Mouse (Mus musculus): ENCODE measurements around the gene Akap13. TPM values are rescaled to one million over a fixed set of nuclear protein-coding genes. Genes with fewer than 3 reads are reported as not detected.

The Akap13 gene
- polyA plus RNA-seq, 1 experiment from 2014 or later, result 31.2 TPM

DNA sequence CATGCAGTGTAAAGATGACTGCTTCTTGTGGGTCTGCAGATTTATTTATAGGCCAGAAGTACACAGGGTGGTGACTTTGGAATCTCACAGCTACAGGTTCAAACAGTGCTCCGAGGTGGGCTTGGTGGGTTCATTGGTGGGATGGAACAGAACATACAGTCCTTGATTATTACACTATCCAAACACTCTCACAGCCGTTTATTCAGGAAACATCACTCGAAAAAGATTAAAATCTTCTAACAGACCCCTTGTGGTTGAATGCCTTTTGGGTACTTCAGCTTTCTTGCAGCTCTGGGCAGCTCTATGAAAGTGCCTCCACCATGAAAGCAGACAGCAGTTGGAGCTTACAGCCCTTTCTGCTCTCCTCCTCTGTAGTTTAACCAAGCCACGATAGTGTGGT, 126.8 kb downstream of the Akap13 start:
- H3K4me1 ChIP-seq, result 0 out of 2 replicates have a peak, but pooled peaks cover 2% of the 10 kb centered on the region
- H3K4me3 ChIP-seq, result no peak overlapping the region
- 94% methylated on average over 4 of the region's 4 CpGs for WGBS
- H3K27ac ChIP-seq, result no peak overlapping the region
- H3K27me3 ChIP-seq (ENCODE audit: low read depth, poor library complexity, severe bottlenecking), result no peaks in the 10 kb centered on the region
- no peak for DNase-seq (ENCODE audit: low spot score)
- no peaks in the 10 kb centered on the region for H3K9me3 ChIP-seq (replicated peaks)
- peaks cover 38% of the 10 kb centered on the region for H3K36me3 ChIP-seq

DNA sequence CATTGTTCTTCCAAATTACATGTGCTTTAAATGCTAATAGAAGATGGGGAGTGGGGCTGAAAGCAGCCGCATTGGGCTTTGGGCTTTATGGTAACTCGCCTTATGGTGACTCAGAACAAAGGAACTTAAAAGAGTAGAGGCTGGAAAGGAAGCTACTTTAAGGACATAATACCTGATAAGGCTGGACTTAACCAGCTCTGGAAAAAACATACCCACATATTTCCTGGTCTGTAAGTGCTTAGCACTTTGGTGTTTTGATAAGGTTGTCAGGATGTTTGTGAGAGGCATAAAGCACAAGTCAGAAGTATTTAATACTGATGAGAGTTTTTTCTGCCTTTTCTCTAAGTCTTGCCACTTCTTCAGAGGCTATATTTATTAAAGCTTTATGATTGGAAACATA, 128.8 kb downstream of the Akap13 start:
- Histone ChIP-seq H3K27ac (no peak overlapping the region), H3K36me3 (peaks cover 52% of the 10 kb centered on the region), H3K4me1 (0 out of 2 replicates have a peak, but pooled peaks cover 2% of the 10 kb centered on the region), H3K9me3 (replicated peaks) (no peaks in the 10 kb centered on the region), H3K4me3 (no peak overlapping the region), H3K27me3 (ENCODE audit: low read depth, poor library complexity, severe bottlenecking) (no peaks in the 10 kb centered on the region)
- WGBS, result 86% methylated on average over 2 of the region's 2 CpGs
- no peak for DNase-seq (ENCODE audit: low spot score)

DNA sequence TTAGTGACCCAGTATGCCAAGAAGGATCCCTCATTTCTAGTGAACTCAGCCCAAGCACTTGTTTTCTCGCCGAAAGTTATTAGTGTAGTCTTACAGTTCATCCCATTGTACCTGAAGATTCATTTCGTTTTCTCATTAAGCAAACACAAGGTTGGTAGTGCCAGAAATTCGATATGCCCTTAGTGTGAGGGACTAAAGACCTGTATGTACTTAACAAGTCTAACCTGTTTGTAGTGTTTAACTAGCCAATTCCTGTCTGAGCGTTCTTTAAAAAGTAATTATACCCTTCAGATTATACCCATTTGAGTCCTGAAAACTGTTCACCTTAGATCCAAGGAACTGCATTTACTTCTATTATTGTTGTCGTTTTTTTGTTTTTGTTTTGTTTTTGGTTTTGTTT, 130.1 kb downstream of the Akap13 start:
- Histone ChIP-seq H3K4me1 (0 out of 2 replicates have a peak, but pooled peaks cover 2% of the 10 kb centered on the region), H3K4me3 (no peak overlapping the region), H3K36me3 (peaks cover 47% of the 10 kb centered on the region), H3K9me3 (replicated peaks) (no peaks in the 10 kb centered on the region), H3K27me3 (ENCODE audit: low read depth, poor library complexity, severe bottlenecking) (no peaks in the 10 kb centered on the region), H3K27ac (peak overlapping the region; percentile 14; the same call in 1 of the 2 replicates)
- WGBS, result 87% methylated on average over 6 of the region's 6 CpGs
- DNase-seq (ENCODE audit: low spot score), result no peak

DNA sequence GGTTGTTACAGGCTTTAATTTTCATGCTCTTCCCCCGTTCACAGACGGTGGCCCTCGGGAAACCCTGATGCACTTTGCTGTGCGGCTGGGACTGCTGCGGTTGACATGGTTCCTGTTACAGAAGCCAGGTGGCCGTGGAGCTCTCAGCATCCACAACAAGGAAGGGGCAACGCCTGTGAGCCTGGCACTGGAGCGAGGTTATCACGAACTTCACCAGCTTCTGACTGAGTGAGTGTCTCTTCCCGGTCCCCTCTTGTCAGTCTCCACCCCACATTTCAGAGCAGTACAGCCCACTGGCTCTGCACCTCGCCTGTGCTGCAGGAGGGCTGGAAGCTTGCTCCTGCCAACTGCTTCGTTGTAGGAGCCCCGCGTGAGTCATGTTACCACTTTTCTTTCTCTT, 130.8 kb downstream of the Akap13 start:
- WGBS, result 79% methylated on average over 14 of the region's 14 CpGs
- H3K27ac ChIP-seq, result no peak overlapping the region
- 0 out of 2 replicates have a peak, but pooled peaks cover 2% of the 10 kb centered on the region for H3K4me1 ChIP-seq
- no peak for DNase-seq (ENCODE audit: low spot score)
- peaks cover 41% of the 10 kb centered on the region for H3K36me3 ChIP-seq
- H3K4me3 ChIP-seq, result no peak overlapping the region
- H3K9me3 ChIP-seq (replicated peaks), result no peaks in the 10 kb centered on the region
- H3K27me3 ChIP-seq (ENCODE audit: low read depth, poor library complexity, severe bottlenecking), result no peaks in the 10 kb centered on the region

- no peak overlapping the region for H3K4me3 ChIP-seq
- H3K9me3 ChIP-seq (replicated peaks), result no peaks in the 10 kb centered on the region
- H3K4me1 ChIP-seq, result 0 out of 2 replicates have a peak, but pooled peaks cover 2% of the 10 kb centered on the region
- DNase-seq (ENCODE audit: low spot score), result no peak
- H3K36me3 ChIP-seq, result peaks cover 31% of the 10 kb centered on the region
- 95% methylated on average over 5 of the region's 5 CpGs for WGBS
- H3K27me3 ChIP-seq (ENCODE audit: low read depth, poor library complexity, severe bottlenecking), result no peaks in the 10 kb centered on the region
- H3K27ac ChIP-seq, result no peak overlapping the region
Observed at GRCm38 (mm10) chr7:75587727-75588126, 132.4 kb downstream of the Akap13 start.

DNA sequence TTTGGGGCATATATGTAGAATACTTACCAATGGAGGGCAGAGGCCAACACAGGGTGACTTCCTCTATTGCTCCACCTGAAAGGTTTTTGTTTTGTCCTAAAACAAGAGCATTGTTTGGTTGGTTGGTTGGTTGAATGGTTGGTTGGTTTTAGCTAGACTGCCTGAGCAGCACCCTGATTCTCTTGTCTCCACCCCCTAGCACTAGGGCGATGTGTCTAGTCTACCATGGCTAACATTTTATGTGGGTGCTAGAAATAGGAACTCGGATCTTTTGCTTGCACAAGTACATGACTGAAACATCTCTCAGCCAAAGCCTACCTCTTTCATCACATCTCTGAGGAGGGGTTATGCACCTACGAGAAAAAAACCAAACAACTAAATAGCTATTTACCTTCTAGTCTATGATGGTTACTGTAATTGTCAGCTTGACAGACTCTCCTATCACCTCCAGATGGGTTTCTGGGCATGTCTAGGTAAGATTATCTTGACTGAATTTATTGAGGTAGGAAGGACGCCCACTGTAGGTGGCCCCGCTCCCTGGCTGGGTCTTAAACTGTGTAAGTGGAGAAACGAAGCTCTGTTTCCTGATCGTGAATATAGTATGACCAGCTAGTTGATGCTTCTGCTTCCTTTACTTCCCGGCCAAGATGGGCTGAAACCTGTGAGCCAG, 134.1 kb downstream of the Akap13 start:
- no peak for DNase-seq (ENCODE audit: low spot score)
- Histone ChIP-seq H3K36me3 (peaks cover 31% of the 10 kb centered on the region), H3K4me3 (no peak overlapping the region), H3K9me3 (replicated peaks) (no peaks in the 10 kb centered on the region), H3K27me3 (ENCODE audit: low read depth, poor library complexity, severe bottlenecking) (no peaks in the 10 kb centered on the region), H3K27ac (no peak overlapping the region), H3K4me1 (0 out of 2 replicates have a peak, but pooled peaks cover 2% of the 10 kb centered on the region)
- 93% methylated on average over 8 of the region's 8 CpGs for WGBS

DNA sequence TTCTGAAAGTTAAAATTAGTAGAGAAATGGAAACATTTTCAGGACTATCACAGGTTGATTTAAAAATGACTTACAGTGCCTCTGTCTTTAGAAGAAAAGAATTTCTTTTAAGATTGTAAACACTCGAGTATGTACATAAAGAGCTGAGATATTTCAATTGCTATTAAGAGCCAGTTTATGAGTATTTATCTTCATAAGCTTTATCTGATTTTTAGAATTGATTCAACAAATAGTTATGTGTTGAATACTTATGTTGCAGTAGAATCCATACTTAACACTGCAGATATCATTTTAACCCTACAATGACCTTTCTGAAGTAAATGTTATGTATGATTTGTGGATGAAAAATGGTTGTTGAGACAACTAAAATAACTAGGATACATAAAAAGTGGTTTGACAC, 136.6 kb downstream of the Akap13 start:
- Histone ChIP-seq H3K36me3 (peaks cover 21% of the 10 kb centered on the region), H3K4me3 (no peak overlapping the region), H3K9me3 (replicated peaks) (no peaks in the 10 kb centered on the region), H3K4me1 (no peaks in the 10 kb centered on the region), H3K27me3 (ENCODE audit: low read depth, poor library complexity, severe bottlenecking) (no peaks in the 10 kb centered on the region), H3K27ac (no peak overlapping the region)
- no peak for DNase-seq (ENCODE audit: low spot score)
- WGBS, result 88% methylated on average over 1 of the region's 1 CpGs

DNA sequence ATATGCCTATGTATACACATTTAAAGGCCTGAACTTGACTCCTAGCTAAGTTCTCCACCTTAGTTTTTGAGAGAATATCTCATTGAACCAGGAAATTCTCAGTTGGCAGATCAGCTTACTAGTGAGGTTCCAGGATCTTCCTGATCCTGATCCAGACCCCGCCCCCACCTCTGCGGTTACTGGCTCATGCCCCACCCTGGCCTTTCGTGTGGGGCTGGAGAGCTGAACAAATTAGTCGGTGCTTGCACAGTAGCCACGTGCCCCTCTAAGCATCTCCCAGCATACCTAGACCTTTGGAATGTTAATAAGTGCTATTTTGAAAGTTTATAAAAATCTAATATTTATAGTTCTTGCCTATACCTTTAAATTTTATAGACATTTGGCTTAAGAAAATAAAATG, 139.5 kb downstream of the Akap13 start:
- no peaks in the 10 kb centered on the region for H3K27me3 ChIP-seq (ENCODE audit: low read depth, poor library complexity, severe bottlenecking)
- no peaks in the 10 kb centered on the region for H3K9me3 ChIP-seq (replicated peaks)
- 79% methylated on average over 5 of the region's 5 CpGs for WGBS
- 0 out of 2 replicates have a peak, but pooled peaks cover 3% of the 10 kb centered on the region for H3K36me3 ChIP-seq
- no peaks in the 10 kb centered on the region for H3K4me1 ChIP-seq
- H3K27ac ChIP-seq, result no peak overlapping the region
- H3K4me3 ChIP-seq, result no peak overlapping the region
- DNase-seq (ENCODE audit: low spot score), result no peak

DNA sequence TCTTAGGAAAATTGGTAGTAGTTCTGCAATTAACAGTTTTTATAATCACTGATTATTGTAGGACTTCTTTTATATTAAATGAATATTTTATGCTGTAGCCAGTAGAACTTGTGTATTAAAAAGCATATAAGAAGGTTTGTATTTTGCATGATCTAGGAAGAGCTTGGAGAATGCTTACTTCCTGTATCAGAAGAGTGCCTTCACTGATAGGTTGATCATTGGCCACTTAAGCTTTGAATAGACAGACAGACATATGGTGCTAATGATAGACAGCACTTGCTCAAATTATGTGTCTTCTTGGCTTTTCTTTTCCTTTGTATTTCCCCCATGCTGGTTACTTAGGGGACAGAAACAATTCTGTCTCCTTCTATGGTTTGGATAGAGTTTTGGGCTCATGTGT, 139.9 kb downstream of the Akap13 start:
- H3K4me1 ChIP-seq, result no peaks in the 10 kb centered on the region
- H3K4me3 ChIP-seq, result no peak overlapping the region
- no peak for DNase-seq (ENCODE audit: low spot score)
- H3K27me3 ChIP-seq (ENCODE audit: low read depth, poor library complexity, severe bottlenecking), result no peaks in the 10 kb centered on the region
- no peak overlapping the region for H3K27ac ChIP-seq
- no peaks in the 10 kb centered on the region for H3K9me3 ChIP-seq (replicated peaks)
- 0 out of 2 replicates have a peak, but pooled peaks cover 3% of the 10 kb centered on the region for H3K36me3 ChIP-seq

GRCm38 (mm10) chr7:75596058-75596748, 140.9 kb downstream of the Akap13 start:
- no peak overlapping the region for H3K27ac ChIP-seq
- WGBS, result 82% methylated on average over 6 of the region's 6 CpGs
- DNase-seq (ENCODE audit: low spot score), result no peak
- H3K9me3 ChIP-seq (replicated peaks), result no peaks in the 10 kb centered on the region
- no peaks in the 10 kb centered on the region for H3K27me3 ChIP-seq (ENCODE audit: low read depth, poor library complexity, severe bottlenecking)
- H3K36me3 ChIP-seq, result no peaks in the 10 kb centered on the region
- H3K4me1 ChIP-seq, result no peaks in the 10 kb centered on the region
- no peak overlapping the region for H3K4me3 ChIP-seq

GRCm38 (mm10) chr7:75597840-75598239, 142.5 kb downstream of the Akap13 start:
- H3K27ac ChIP-seq, result no peak overlapping the region
- H3K4me1 ChIP-seq, result no peaks in the 10 kb centered on the region
- 94% methylated on average over 2 of the region's 2 CpGs for WGBS
- no peak overlapping the region for H3K4me3 ChIP-seq
- H3K9me3 ChIP-seq (replicated peaks), result no peaks in the 10 kb centered on the region
- no peaks in the 10 kb centered on the region for H3K27me3 ChIP-seq (ENCODE audit: low read depth, poor library complexity, severe bottlenecking)
- no peaks in the 10 kb centered on the region for H3K36me3 ChIP-seq
- no peak for DNase-seq (ENCODE audit: low spot score)

GRCm38 (mm10) chr7:75600360-75601075, 145.2 kb downstream of the Akap13 start:
- Histone ChIP-seq H3K9me3 (replicated peaks) (no peaks in the 10 kb centered on the region), H3K27me3 (ENCODE audit: low read depth, poor library complexity, severe bottlenecking) (no peaks in the 10 kb centered on the region), H3K36me3 (peaks cover 11% of the 10 kb centered on the region), H3K4me1 (no peaks in the 10 kb centered on the region), H3K4me3 (no peak overlapping the region), H3K27ac (no peak overlapping the region)
- no peak for DNase-seq (ENCODE audit: low spot score)
- 94% methylated on average over 6 of the region's 6 CpGs for WGBS

GRCm38 (mm10) chr7:75607248-75607647, 151.9 kb downstream of the Akap13 start:
- Histone ChIP-seq H3K4me3 (no peak overlapping the region), H3K27me3 (ENCODE audit: low read depth, poor library complexity, severe bottlenecking) (no peaks in the 10 kb centered on the region), H3K4me1 (no peaks in the 10 kb centered on the region), H3K9me3 (replicated peaks) (no peaks in the 10 kb centered on the region), H3K36me3 (peaks cover 52% of the 10 kb centered on the region), H3K27ac (no peak overlapping the region)
- no peak for DNase-seq (ENCODE audit: low spot score)
- 93% methylated on average over 3 of the region's 3 CpGs for WGBS
